Mouse (Mus musculus) C2C12 (cell line): ENCODE data around the gene Wdsub1. TPM values are rescaled to one million over a fixed set of nuclear protein-coding genes. Genes with fewer than 3 reads are reported as not detected.

Experiments
- H3K27me3 ChIP-seq: one replicate; pipeline ENCODE4 v1.6.1; 2011; ENCODE audit not compliant: control insufficient read depth, insufficient read depth, insufficient read length
- H3K36me3 ChIP-seq: one replicate; pipeline ENCODE4 v1.6.1; 2011; ENCODE audit not compliant: control insufficient read depth, insufficient read depth
- H3K4me3 ChIP-seq: one replicate; pipeline ENCODE4 v1.5.1; 2011; ENCODE audit warnings: mild to moderate bottlenecking, control low read depth; ENCODE audit not compliant: poor library complexity, insufficient read depth, severe bottlenecking
- H3K79me2 ChIP-seq: one replicate; pipeline ENCODE4 v1.6.1; 2011; ENCODE audit not compliant: control insufficient read depth, insufficient read depth
- H3K79me3 ChIP-seq: one replicate; pipeline ENCODE4 v1.6.1; 2011; ENCODE audit warnings: low read depth, control low read depth
- H3ac ChIP-seq: one replicate; pipeline ENCODE3; 2011; ENCODE audit warnings: low read depth; ENCODE audit not compliant: control insufficient read depth, insufficient read length
- CEBPB ChIP-seq: IDR thresholded peaks from one replicate; pipeline ENCODE4 v1.6.1; 2011; ENCODE audit warnings: low read depth, mild to moderate bottlenecking, control low read depth, moderate library complexity
- CTCF ChIP-seq: IDR thresholded peaks from one replicate; pipeline ENCODE4 v1.5.1; 2011; ENCODE audit not compliant: control insufficient read depth, insufficient read depth, insufficient read length
- FOSL1 ChIP-seq: IDR thresholded peaks from one replicate; pipeline ENCODE4 v1.8.0; 2011; ENCODE audit warnings: mild to moderate bottlenecking, low read length; ENCODE audit not compliant: poor library complexity, insufficient read depth, severe bottlenecking
- MAX ChIP-seq: IDR thresholded peaks from one replicate; pipeline ENCODE4 v1.6.1; 2011; ENCODE audit warnings: mild to moderate bottlenecking, control low read depth
- MYOD1 ChIP-seq: IDR thresholded peaks from one replicate; pipeline ENCODE4 v1.6.1; 2011; ENCODE audit warnings: low read depth; ENCODE audit not compliant: control insufficient read depth, insufficient read length
- MYOG ChIP-seq: IDR thresholded peaks from one replicate; pipeline ENCODE4 v1.6.1; 2011; ENCODE audit not compliant: control insufficient read depth, insufficient read length; ENCODE audit errors: extremely low read depth
- USF1 ChIP-seq: IDR thresholded peaks from one replicate; pipeline ENCODE4 v1.6.1; 2011; ENCODE audit warnings: low read depth, mild to moderate bottlenecking, control low read depth, moderate library complexity
- polyA plus RNA-seq: library from polyadenylated mRNA; unstranded; fragments of >200 nt; fragmentation: generic; extraction: Trizol; gene quantifications from one replicate; pipeline ENCODE4 v1.2.1, GENCODE M21; 2012; ENCODE audit warnings: missing spikeins

Gene Wdsub1
- polyA plus RNA-seq, 1 experiment = 20.0 TPM

DNA sequence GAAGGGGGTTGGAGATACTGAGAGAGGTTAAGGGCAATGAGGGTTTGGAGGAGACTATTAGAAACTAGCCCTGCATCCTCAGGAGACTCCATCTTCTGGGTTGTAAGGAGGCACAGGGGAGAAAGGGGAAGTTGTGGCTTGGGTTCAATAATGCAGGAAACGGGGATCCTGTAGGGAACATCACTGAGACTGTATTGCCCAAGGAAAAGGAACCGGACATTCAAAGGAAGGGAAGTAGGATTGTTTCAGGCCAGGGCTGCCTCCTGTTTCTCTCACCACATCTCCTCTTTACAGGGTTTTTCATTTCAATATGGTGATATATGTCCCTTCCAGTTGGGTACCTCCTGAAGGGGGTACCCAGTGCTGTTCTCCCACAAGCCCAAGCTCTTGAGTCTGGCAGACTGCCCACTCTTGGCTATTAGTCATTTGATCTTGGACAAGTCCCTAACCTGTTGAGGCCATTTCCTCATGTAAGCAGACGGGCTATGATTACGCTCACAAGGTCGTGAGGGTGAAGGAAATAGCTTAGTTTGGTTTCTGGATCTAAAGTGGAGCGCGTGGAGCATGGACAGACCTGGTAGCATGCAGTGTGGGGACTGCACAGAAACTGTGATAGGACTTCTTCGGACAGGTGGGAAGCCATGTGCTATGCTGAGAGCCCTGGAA lies 79.5 kb downstream of the Wdsub1 start:
- Histone ChIP-seq H3K79me3 (no peaks in the 10 kb centered on the region), H3K79me2 (no peaks in the 10 kb centered on the region), H3K36me3 (peaks cover 76% of the 10 kb centered on the region), H3K27me3 (no peaks in the 10 kb centered on the region), H3K4me3 (no peak overlapping the region), H3ac (no peak overlapping the region)
- TF ChIP-seq MYOD1 = no peak
- no peak for TF ChIP-seq FOSL1
- TF ChIP-seq USF1 = no peak
- no peak for TF ChIP-seq CEBPB
- TF ChIP-seq MAX = no peak
- no peak for TF ChIP-seq MYOG
- no peak for TF ChIP-seq CTCF
